Mouse (Mus musculus) stomach, embryonic 15.5 days (tissue): ENCODE measurements at regions not wholly inside any gene's neighbourhood (a gene's known extent, or its start where the extent isn't known, plus 50 kb on each side); places are given as distances from the start of the nearest gene placed in this dataset.
A peak's percentile ranks its signal among the peaks of the same experiment; 100 is the strongest.

Experiments used
- ATAC-seq: fragments of 200-750 bp; cut with Nextera tagmentation; 2 replicates; pipeline ENCODE4 v1.8.0; 2017; ENCODE audit warnings: low read depth, moderate number of reproducible peaks, moderate TSS enrichment; ENCODE audit not compliant: insufficient read depth, low FRiP score
- H3K27ac ChIP-seq: fragments of 300-500 bp; sonication (generic); 2 replicates; pipeline ENCODE4 v1.5.1; 2015; ENCODE audit warnings: mild to moderate bottlenecking, inconsistent platforms
- H3K27me3 ChIP-seq: fragments of 300-500 bp; sonication (generic); replicated peaks from 2 replicates; pipeline ENCODE4 v1.6.1; 2015; ENCODE audit warnings: inconsistent platforms
- H3K36me3 ChIP-seq: fragments of 300-500 bp; sonication (generic); 2 replicates; pipeline ENCODE4 v1.6.1; 2015; ENCODE audit warnings: inconsistent platforms
- H3K4me1 ChIP-seq: fragments of 300-500 bp; sonication (generic); 2 replicates; pipeline ENCODE4 v1.6.1; 2015; ENCODE audit warnings: inconsistent platforms
- H3K4me2 ChIP-seq: fragments of 300-500 bp; sonication (generic); 2 replicates; pipeline ENCODE4 v1.6.1; 2015; ENCODE audit warnings: mild to moderate bottlenecking, inconsistent platforms
- H3K4me3 ChIP-seq: fragments of 300-500 bp; sonication (generic); replicated peaks from 2 replicates; pipeline ENCODE4 v1.5.1; 2015; ENCODE audit warnings: inconsistent platforms
- H3K9ac ChIP-seq: fragments of 300-500 bp; sonication (generic); 2 replicates; pipeline ENCODE4 v1.6.1; 2015; ENCODE audit warnings: inconsistent platforms
- H3K9me3 ChIP-seq: fragments of 300-500 bp; sonication (generic); 2 replicates; pipeline ENCODE4 v1.6.1; 2016; ENCODE audit warnings: inconsistent platforms
- WGBS: fragments of 180-500 bp; shearing (Covaris S2); methylation state at CpG from one replicate; pipeline ENCODE4 v1.1.7; 2015; 5-methylcytosine and 5-hydroxymethylcytosine counted together

GRCm38 (mm10) chr11:45265989-45266302, 585.9 kb upstream of the Clint1 start:
- Histone ChIP-seq H3K9ac (no peak overlapping the region), H3K36me3 (no peaks in the 10 kb centered on the region), H3K9me3 (no peaks in the 10 kb centered on the region), H3K27ac (peak overlapping the region; percentile 72; the same call in 1 of the 2 replicates), H3K4me2 (no peak overlapping the region), H3K4me3 (no peak overlapping the region), H3K4me1 (no peaks in the 10 kb centered on the region), H3K27me3 (no peaks in the 10 kb centered on the region)
- 52% methylated on average over 4 of the region's 4 CpGs for WGBS
- no peak for ATAC-seq

- Histone ChIP-seq H3K4me1 (no peaks in the 10 kb centered on the region), H3K27me3 (no peaks in the 10 kb centered on the region), H3K4me3 (no peak overlapping the region), H3K9me3 (no peaks in the 10 kb centered on the region), H3K27ac (no peak overlapping the region), H3K9ac (no peak overlapping the region), H3K36me3 (no peaks in the 10 kb centered on the region), H3K4me2 (no peak overlapping the region)
- WGBS: 61% methylated on average over 5 of the region's 5 CpGs
- no peak for ATAC-seq
Measured at GRCm38 (mm10) chr11:45269215-45269614, 582.6 kb upstream of the Clint1 start.

GRCm38 (mm10) chr11:45271206-45271605, 580.6 kb upstream of the Clint1 start:
- H3K27ac ChIP-seq: no peak overlapping the region
- WGBS: 57% methylated on average over 3 of the region's 3 CpGs
- no peaks in the 10 kb centered on the region for H3K4me1 ChIP-seq
- no peak overlapping the region for H3K9ac ChIP-seq
- no peaks in the 10 kb centered on the region for H3K27me3 ChIP-seq
- H3K4me3 ChIP-seq: no peak overlapping the region
- H3K4me2 ChIP-seq: no peak overlapping the region
- H3K9me3 ChIP-seq: no peaks in the 10 kb centered on the region
- H3K36me3 ChIP-seq: no peaks in the 10 kb centered on the region
- ATAC-seq: no peak

- no peak overlapping the region for H3K27ac ChIP-seq
- H3K9ac ChIP-seq: no peak overlapping the region
- H3K9me3 ChIP-seq: no peaks in the 10 kb centered on the region
- no peak overlapping the region for H3K4me3 ChIP-seq
- H3K36me3 ChIP-seq: no peaks in the 10 kb centered on the region
- no peak for ATAC-seq
- H3K4me1 ChIP-seq: no peaks in the 10 kb centered on the region
- no peak overlapping the region for H3K4me2 ChIP-seq
- no peaks in the 10 kb centered on the region for H3K27me3 ChIP-seq
- WGBS: 60% methylated on average over 10 of the region's 10 CpGs
Measured at GRCm38 (mm10) chr11:45274446-45275119, 577.3 kb upstream of the Clint1 start.

GRCm38 (mm10) chr11:45275170-45275569, 576.7 kb upstream of the Clint1 start:
- H3K9me3 ChIP-seq: no peaks in the 10 kb centered on the region
- 44% methylated on average over 3 of the region's 3 CpGs for WGBS
- no peaks in the 10 kb centered on the region for H3K4me1 ChIP-seq
- H3K4me2 ChIP-seq: no peak overlapping the region
- H3K4me3 ChIP-seq: no peak overlapping the region
- ATAC-seq: no peak
- no peaks in the 10 kb centered on the region for H3K36me3 ChIP-seq
- H3K27me3 ChIP-seq: no peaks in the 10 kb centered on the region
- H3K27ac ChIP-seq: no peak overlapping the region
- H3K9ac ChIP-seq: no peak overlapping the region

GRCm38 (mm10) chr11:45296772-45297171, 555.1 kb upstream of the Clint1 start:
- H3K36me3 ChIP-seq: no peaks in the 10 kb centered on the region
- ATAC-seq: no peak

GRCm38 (mm10) chr11:45311934-45312333, 539.9 kb upstream of the Clint1 start:
- H3K9me3 ChIP-seq: no peaks in the 10 kb centered on the region

More at GRCm38 (mm10) chr11:45296772-45297171, 555.1 kb upstream of the Clint1 start:
- no peak overlapping the region for H3K4me2 ChIP-seq
- H3K27me3 ChIP-seq: no peaks in the 10 kb centered on the region
- H3K9ac ChIP-seq: no peak overlapping the region
- no peak overlapping the region for H3K4me3 ChIP-seq
- H3K4me1 ChIP-seq: no peaks in the 10 kb centered on the region
- no peak overlapping the region for H3K27ac ChIP-seq
- WGBS: 57% methylated on average over 2 of the region's 2 CpGs
- H3K9me3 ChIP-seq: no peaks in the 10 kb centered on the region

GRCm38 (mm10) chr11:45323766-45324165, 528.1 kb upstream of the Clint1 start:
- H3K4me2 ChIP-seq: no peak overlapping the region
- no peak for ATAC-seq
- 78% methylated on average over 5 of the region's 5 CpGs for WGBS
- H3K4me3 ChIP-seq: no peak overlapping the region
- no peak overlapping the region for H3K27ac ChIP-seq
- H3K4me1 ChIP-seq: no peaks in the 10 kb centered on the region
- no peaks in the 10 kb centered on the region for H3K36me3 ChIP-seq
- H3K9me3 ChIP-seq: no peaks in the 10 kb centered on the region
- no peaks in the 10 kb centered on the region for H3K27me3 ChIP-seq
- no peak overlapping the region for H3K9ac ChIP-seq

More at GRCm38 (mm10) chr11:45311934-45312333, 539.9 kb upstream of the Clint1 start:
- 82% methylated on average over 6 of the region's 6 CpGs for WGBS
- no peaks in the 10 kb centered on the region for H3K27me3 ChIP-seq
- no peaks in the 10 kb centered on the region for H3K4me1 ChIP-seq
- H3K4me2 ChIP-seq: no peak overlapping the region
- H3K36me3 ChIP-seq: no peaks in the 10 kb centered on the region
- no peak overlapping the region for H3K4me3 ChIP-seq
- no peak for ATAC-seq
- H3K27ac ChIP-seq: no peak overlapping the region
- H3K9ac ChIP-seq: no peak overlapping the region

GRCm38 (mm10) chr11:45330319-45330718, 521.5 kb upstream of the Clint1 start:
- Histone ChIP-seq H3K9ac (no peak overlapping the region), H3K9me3 (no peaks in the 10 kb centered on the region), H3K4me3 (no peak overlapping the region), H3K4me1 (no peaks in the 10 kb centered on the region), H3K4me2 (no peak overlapping the region), H3K27me3 (no peaks in the 10 kb centered on the region), H3K36me3 (no peaks in the 10 kb centered on the region), H3K27ac (no peak overlapping the region)
- ATAC-seq: no peak
- WGBS: 48% methylated on average over 2 of the region's 2 CpGs

GRCm38 (mm10) chr11:45333756-45334155, 518.1 kb upstream of the Clint1 start:
- H3K4me2 ChIP-seq: no peak overlapping the region
- H3K27me3 ChIP-seq: no peaks in the 10 kb centered on the region
- no peaks in the 10 kb centered on the region for H3K36me3 ChIP-seq
- no peaks in the 10 kb centered on the region for H3K4me1 ChIP-seq
- no peak for ATAC-seq
- H3K4me3 ChIP-seq: no peak overlapping the region
- H3K9me3 ChIP-seq: no peaks in the 10 kb centered on the region
- H3K9ac ChIP-seq: no peak overlapping the region
- 72% methylated on average over 3 of the region's 3 CpGs for WGBS
- no peak overlapping the region for H3K27ac ChIP-seq

- ATAC-seq: no peak
- no peak overlapping the region for H3K4me2 ChIP-seq
Measured at GRCm38 (mm10) chr11:45349331-45349730, 502.5 kb upstream of the Clint1 start.

GRCm38 (mm10) chr11:45365343-45365742, 486.5 kb upstream of the Clint1 start:
- no peak overlapping the region for H3K9ac ChIP-seq
- H3K36me3 ChIP-seq: no peaks in the 10 kb centered on the region
- 86% methylated on average over 3 of the region's 3 CpGs for WGBS
- no peaks in the 10 kb centered on the region for H3K27me3 ChIP-seq
- H3K4me1 ChIP-seq: no peaks in the 10 kb centered on the region
- no peak overlapping the region for H3K27ac ChIP-seq
- ATAC-seq: no peak
- no peak overlapping the region for H3K4me2 ChIP-seq
- H3K9me3 ChIP-seq: no peaks in the 10 kb centered on the region
- no peak overlapping the region for H3K4me3 ChIP-seq

More at GRCm38 (mm10) chr11:45349331-45349730, 502.5 kb upstream of the Clint1 start:
- no peaks in the 10 kb centered on the region for H3K27me3 ChIP-seq
- H3K27ac ChIP-seq: no peak overlapping the region
- H3K4me3 ChIP-seq: no peak overlapping the region
- no peaks in the 10 kb centered on the region for H3K9me3 ChIP-seq
- no peak overlapping the region for H3K9ac ChIP-seq
- H3K36me3 ChIP-seq: no peaks in the 10 kb centered on the region
- H3K4me1 ChIP-seq: no peaks in the 10 kb centered on the region
